Mouse (Mus musculus): ENCODE measurements at regions not wholly inside any gene's neighbourhood (a gene's known extent, or its start where the extent isn't known, plus 50 kb on each side); places are given as distances from the start of the nearest gene placed in this dataset.

DNA sequence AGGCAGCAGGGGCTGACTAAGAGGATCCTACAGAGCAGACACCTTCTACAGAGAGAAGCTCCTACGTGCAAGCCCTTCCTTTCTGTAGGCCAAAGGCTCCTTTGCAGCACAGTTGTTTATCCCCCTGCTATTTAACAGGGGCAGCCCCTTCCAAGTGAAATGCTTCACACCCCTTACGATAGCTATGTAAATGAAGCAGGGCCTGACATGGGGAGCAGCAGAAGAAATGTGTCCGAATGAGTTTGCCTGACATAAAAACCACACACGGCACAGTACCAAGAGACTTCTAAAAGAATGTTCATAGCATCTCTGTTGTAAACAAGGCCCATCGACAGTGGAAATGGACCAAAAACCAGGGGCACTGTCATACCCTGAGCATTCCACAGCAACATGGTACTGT is 259.3 kb upstream of the Smim15 start:
- no peaks in the 10 kb centered on the region for H3K9me3 ChIP-seq (replicated peaks; ENCODE audit: insufficient read depth, low read length)
- no peak overlapping the region for H3K9ac ChIP-seq (ENCODE audit: control insufficient read depth, low read depth, low read length, poor library complexity, severe bottlenecking)
- no peaks in the 10 kb centered on the region; the same call in 1 of the 2 replicates for H3K79me2 ChIP-seq (ENCODE audit: control insufficient read depth, insufficient read depth, low read length, poor library complexity)
- H3K4me1 ChIP-seq (ENCODE audit: control insufficient read depth in 1 of 2, insufficient read depth in 2 of 2, low read length in 2 of 2) = no peaks in the 10 kb centered on the region; a peak in 2 of 4 replicates
- H3K27me3 ChIP-seq (ENCODE audit: control insufficient read depth in 1 of 2, insufficient read depth in 2 of 2, low read length in 2 of 2) = no peaks in the 10 kb centered on the region
- H3K36me3 ChIP-seq (ENCODE audit: control insufficient read depth in 1 of 2, insufficient read depth in 2 of 2, low read length in 2 of 2) = no peaks in the 10 kb centered on the region; a peak in 1 of 4 replicates
- no peak for DNase-seq (ENCODE audit: low read depth, low spot score)
- H3K4me3 ChIP-seq (ENCODE audit: control insufficient read depth in 1 of 2, insufficient read depth in 1 of 2, low read depth in 2 of 2, low read length in 2 of 2) = no peak overlapping the region
- no peak overlapping the region for H3K27ac ChIP-seq (ENCODE audit: control insufficient read depth, low read depth, low read length)
- no peak for TF ChIP-seq POLR2A (IDR thresholded peaks at IDR 0.05; ENCODE audit: control insufficient read depth in 1 of 2, insufficient read depth in 1 of 2, low read depth in 1 of 2, low read length in 2 of 2, poor library complexity in 1 of 2)
- no peak for TF ChIP-seq USF2 (IDR thresholded peaks at IDR 0.05; ENCODE audit: borderline replicate concordance in 1 of 2, insufficient read depth in 1 of 2, low read depth in 1 of 2, low read length in 2 of 2)
- TF ChIP-seq EP300 (IDR thresholded peaks at IDR 0.05; ENCODE audit: low read depth in 1 of 2, low read length in 2 of 2) = no peak
- TF ChIP-seq RAD21 (IDR thresholded peaks at IDR 0.05; ENCODE audit: low read depth, low read length) = no peak
- no peak for TF ChIP-seq NRF1 (IDR thresholded peaks at IDR 0.05; ENCODE audit: insufficient read depth, low read depth, low read length, poor library complexity, severe bottlenecking)
- no peak for TF ChIP-seq MAFK (IDR thresholded peaks at IDR 0.05; ENCODE audit: borderline replicate concordance, low read depth, low read length)
- no peak for TF ChIP-seq GATA1 (IDR thresholded peaks at IDR 0.05; ENCODE audit: low read depth, low read length)
- no peak for TF ChIP-seq MAZ (IDR thresholded peaks at IDR 0.05; ENCODE audit: low read depth, low read length)
- TF ChIP-seq MYC (IDR thresholded peaks at IDR 0.05; ENCODE audit: low read depth, low read length) = no peak
- no peak for TF ChIP-seq JUND (IDR thresholded peaks at IDR 0.05; ENCODE audit: low read depth, low read length)
- no peak for TF ChIP-seq MXI1 (IDR thresholded peaks at IDR 0.05; ENCODE audit: low read depth, low read length)
- TF ChIP-seq USF1 (IDR thresholded peaks at IDR 0.05; ENCODE audit: low read depth, low read length) = no peak
- no peak for TF ChIP-seq NELFE (IDR thresholded peaks at IDR 0.05; ENCODE audit: low read depth, low read length)
- TF ChIP-seq TCF12 (IDR thresholded peaks at IDR 0.05; ENCODE audit: low read depth, low read length) = no peak
- TF ChIP-seq POLR2AphosphoS2 (IDR thresholded peaks at IDR 0.05; ENCODE audit: low read length) = no peak

DNA sequence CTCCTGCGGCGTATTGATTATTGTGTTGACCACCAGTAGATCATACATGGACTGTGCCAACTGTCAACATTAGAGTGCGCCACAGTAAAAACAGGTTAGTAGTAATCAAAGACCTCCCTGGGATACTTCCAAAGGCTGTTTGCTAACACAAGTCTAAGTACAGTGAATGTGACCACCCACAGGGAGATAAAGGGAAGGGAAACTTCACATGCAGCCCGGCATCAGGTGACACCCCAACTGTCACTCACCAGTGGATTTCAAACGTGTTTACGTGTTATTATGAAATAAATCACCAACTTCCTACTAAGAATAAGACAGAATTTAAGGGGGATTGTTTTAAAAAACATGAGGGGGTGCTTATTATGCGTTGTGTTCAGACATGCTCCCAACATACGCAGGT is 262.5 kb upstream of the Smim15 start:
- no peaks in the 10 kb centered on the region for H3K27me3 ChIP-seq (ENCODE audit: control insufficient read depth in 1 of 2, insufficient read depth in 2 of 2, low read length in 2 of 2)

More for the DNA sequence above, 262.5 kb upstream of the Smim15 start:
- DNase-seq (ENCODE audit: low read depth, low spot score) = no peak
- TF ChIP-seq CHD2 (IDR thresholded peaks at IDR 0.05; ENCODE audit: low read length) (no peak), POLR2AphosphoS2 (IDR thresholded peaks at IDR 0.05; ENCODE audit: low read length) (no peak), GABPA (IDR thresholded peaks at IDR 0.05; ENCODE audit: low read depth, low read length) (no peak), HCFC1 (IDR thresholded peaks at IDR 0.05; ENCODE audit: low read depth, low read length) (no peak), NELFE (IDR thresholded peaks at IDR 0.05; ENCODE audit: low read depth, low read length) (no peak), SMC3 (IDR thresholded peaks at IDR 0.05; ENCODE audit: low read depth, low read length) (no peak), MAFK (IDR thresholded peaks at IDR 0.05; ENCODE audit: borderline replicate concordance, low read depth, low read length) (no peak), POLR2AphosphoS5 (IDR thresholded peaks at IDR 0.05; ENCODE audit: borderline replicate concordance, low read depth, low read length) (no peak), MYC (IDR thresholded peaks at IDR 0.05; ENCODE audit: low read depth, low read length) (no peak), ELF1 (IDR thresholded peaks at IDR 0.05; ENCODE audit: low read depth, low read length) (no peak), BHLHE40 (IDR thresholded peaks at IDR 0.05; ENCODE audit: borderline replicate concordance, low read depth, low read length) (no peak), ZNF384 (IDR thresholded peaks at IDR 0.05; ENCODE audit: low read depth, low read length) (no peak), MYB (IDR thresholded peaks at IDR 0.05; ENCODE audit: low read depth, low read length) (no peak), E2F4 (IDR thresholded peaks at IDR 0.05; ENCODE audit: borderline replicate concordance, low read depth, low read length) (no peak)
- Histone ChIP-seq H3K27ac (ENCODE audit: control insufficient read depth, low read depth, low read length) (no peak overlapping the region), H3K4me1 (ENCODE audit: control insufficient read depth in 1 of 2, insufficient read depth in 2 of 2, low read length in 2 of 2) (no peaks in the 10 kb centered on the region; a peak in 2 of 4 replicates), H3K9ac (ENCODE audit: control insufficient read depth, low read depth, low read length, poor library complexity, severe bottlenecking) (no peak overlapping the region), H3K4me3 (ENCODE audit: control insufficient read depth in 1 of 2, insufficient read depth in 1 of 2, low read depth in 2 of 2, low read length in 2 of 2) (no peak overlapping the region), H3K36me3 (ENCODE audit: control insufficient read depth in 1 of 2, insufficient read depth in 2 of 2, low read length in 2 of 2) (no peaks in the 10 kb centered on the region), H3K79me2 (ENCODE audit: control insufficient read depth, insufficient read depth, low read length, poor library complexity) (no peaks in the 10 kb centered on the region), H3K9me3 (replicated peaks; ENCODE audit: insufficient read depth, low read length) (no peaks in the 10 kb centered on the region)
